In the genomic region with DNA sequence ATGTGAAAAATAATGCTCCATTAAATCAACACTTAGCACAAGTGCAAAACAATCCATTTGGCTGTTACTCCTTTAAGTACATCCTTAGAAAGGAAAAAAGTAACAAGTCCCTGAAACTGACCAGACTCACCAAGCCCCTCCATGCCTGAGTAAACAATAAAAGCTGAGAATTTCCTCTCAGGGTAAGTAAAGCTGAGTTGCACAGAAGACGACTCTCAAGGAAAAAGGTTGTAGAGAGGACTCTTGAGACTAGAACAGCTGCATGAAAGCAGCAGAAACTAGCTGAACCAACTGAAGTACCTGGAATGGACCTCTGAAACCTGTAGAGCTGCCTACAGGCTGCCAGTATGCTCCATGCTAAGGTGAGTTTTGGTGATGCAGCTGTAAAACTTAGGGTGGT, we compare ENCODE assay signal across 29 mouse cellular contexts. TPM values are rescaled to one million over a fixed set of nuclear protein-coding genes. Genes with fewer than 3 reads are reported as not detected.
"Had no signal": no experiment of that assay in that cellular context is flagged by ENCODE, and none has a peak within 500 bp of the region (broad histone marks: within the 10 kb centered on the region; RNA-seq: fewer than 3 reads in every experiment).

No protein-coding gene starts in this region.

- H3K27me3 ChIP-seq: embryonic facial prominence, embryonic 12.5 days; embryonic facial prominence, embryonic 13.5 days; embryonic facial prominence, embryonic 15.5 days; forebrain, embryonic 12.5 days; forebrain, embryonic 13.5 days; forebrain, embryonic 15.5 days had no signal

- H3K9ac ChIP-seq: embryonic facial prominence, embryonic 12.5 days; embryonic facial prominence, embryonic 13.5 days; embryonic facial prominence, embryonic 15.5 days; forebrain, embryonic 12.5 days; forebrain, embryonic 13.5 days; forebrain, embryonic 15.5 days; forebrain, postnatal 0 days had no signal

- ATAC-seq: forebrain, embryonic 13.5 days; forebrain, embryonic 14.5 days; forebrain, embryonic 15.5 days; forebrain, embryonic 16.5 days; forebrain, postnatal 0 days had no signal

- H3K9me3 ChIP-seq: embryonic facial prominence, embryonic 10.5 days; embryonic facial prominence, embryonic 12.5 days; embryonic facial prominence, embryonic 13.5 days; embryonic facial prominence, embryonic 15.5 days; forebrain, embryonic 10.5 days; forebrain, embryonic 12.5 days; forebrain, embryonic 13.5 days; forebrain, embryonic 15.5 days had no signal

- H3K27ac ChIP-seq: embryonic facial prominence, embryonic 10.5 days; embryonic facial prominence, embryonic 12.5 days; embryonic facial prominence, embryonic 13.5 days; embryonic facial prominence, embryonic 15.5 days; forebrain, embryonic 10.5 days; forebrain, embryonic 12.5 days; forebrain, embryonic 13.5 days; forebrain, embryonic 15.5 days; gastrocnemius, adult 2 months; heart, adult 2 months had no signal

- DNase-seq: cerebellum, adult 2 months; cerebellum, adult 8-10 months; cerebellum, adult 9-10 months; cerebellum, adult 9-11 months; cerebellum, postnatal 10 days; cerebellum, postnatal 14 days; cerebellum, postnatal 25 days; cerebellum, postnatal 36 days; embryo, embryonic 11 days; forebrain, postnatal 0 days; gastrocnemius, adult 2 months; gastrocnemius, postnatal 10 days; gastrocnemius, postnatal 14 days; gastrocnemius, postnatal 25 days; gastrocnemius, postnatal 36 days; heart, adult 11 months; heart, adult 18-20 months; heart, adult 2 months had no signal

- H3K4me2 ChIP-seq: embryonic facial prominence, embryonic 12.5 days; embryonic facial prominence, embryonic 13.5 days; embryonic facial prominence, embryonic 15.5 days; forebrain, embryonic 12.5 days; forebrain, embryonic 13.5 days; forebrain, embryonic 15.5 days had no signal

- H3K4me3 ChIP-seq: embryonic facial prominence, embryonic 10.5 days; embryonic facial prominence, embryonic 12.5 days; embryonic facial prominence, embryonic 13.5 days; embryonic facial prominence, embryonic 15.5 days; erythroblast, embryonic 14.5 days; forebrain, embryonic 10.5 days; forebrain, embryonic 12.5 days; forebrain, embryonic 13.5 days; forebrain, embryonic 15.5 days; gastrocnemius, adult 2 months; heart, adult 2 months had no signal

- H3K4me1 ChIP-seq: embryonic facial prominence, embryonic 10.5 days; embryonic facial prominence, embryonic 12.5 days; embryonic facial prominence, embryonic 13.5 days; embryonic facial prominence, embryonic 15.5 days; forebrain, embryonic 10.5 days; forebrain, embryonic 12.5 days; forebrain, embryonic 13.5 days; forebrain, embryonic 15.5 days had no signal

RNA-seq across cellular contexts. Expression of a gene that starts 41.1 kb away (rescaled TPM):
- polyA plus RNA-seq: erythroblast, embryonic 14.5 days had no signal
